Mouse (Mus musculus): ENCODE results near the gene Asb18.

Gene Asb18

GRCm38 (mm10) chr1:89933028-89933427 is 81.4 kb downstream of the Asb18 start:
- in situ Hi-C loops (cut with MboI, MseI): no loop called here

- in situ Hi-C loops (cut with MboI, MseI): no loop called here
These were observed 81.8 kb downstream of the Asb18 start for GRCm38 (mm10) chr1:89932616-89933015.

DNA sequence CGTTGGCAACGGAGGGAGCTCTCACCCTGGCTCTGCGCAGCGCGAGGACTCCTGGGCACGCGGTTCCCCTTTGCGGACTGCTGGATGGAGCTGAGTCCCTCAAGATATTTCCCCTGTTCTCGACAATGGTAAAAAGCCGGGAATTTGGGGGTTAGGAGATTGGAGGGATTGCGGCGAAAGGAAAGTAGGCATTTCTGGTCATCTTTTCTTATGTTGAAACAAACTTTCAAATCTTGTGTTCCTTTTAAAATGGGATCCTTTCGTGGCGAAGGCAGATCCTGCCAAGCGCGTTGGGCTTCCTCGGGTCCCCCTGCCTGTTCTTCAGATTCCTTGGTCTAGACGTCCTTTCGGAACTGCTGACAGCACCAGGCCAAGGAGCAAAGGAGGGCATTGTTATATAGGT is 82.4 kb downstream of the Asb18 start:
- in situ Hi-C loops (cut with MboI, MseI): no loop called here

- in situ Hi-C loops (cut with MboI, MseI): no loop called here
These were observed 83.3 kb downstream of the Asb18 start, which contains the start of gene Gbx2 for GRCm38 (mm10) chr1:89931120-89931519. Gene Gbx2 (minus strand): TSS chr1:89931179.

DNA sequence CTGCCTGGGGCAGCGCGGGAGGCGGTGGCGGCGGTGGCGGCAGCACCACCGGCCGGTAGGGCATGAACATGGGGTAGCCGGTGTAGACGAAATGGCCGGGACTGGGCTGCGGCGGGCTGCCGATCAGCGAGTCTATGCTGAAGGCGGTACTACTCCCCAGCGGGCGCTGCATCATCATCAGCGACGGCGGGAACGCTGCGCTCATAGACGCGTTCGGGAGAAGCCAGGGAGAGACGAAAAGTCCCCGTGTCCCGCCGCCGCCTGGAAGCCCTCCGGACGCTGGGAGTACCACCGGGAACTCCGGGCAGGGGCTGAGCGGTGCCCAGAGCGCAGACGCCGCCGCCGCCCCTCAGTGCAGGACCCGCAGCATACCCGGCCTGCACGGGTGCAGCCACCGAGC is 83.9 kb downstream of the Asb18 start:
- in situ Hi-C loops (cut with MboI, MseI): no loop called here

GRCm38 (mm10) chr1:89929721-89930505 is 84.6 kb downstream of the Asb18 start:
- in situ Hi-C loops (cut with MboI, MseI): no loop called here

DNA sequence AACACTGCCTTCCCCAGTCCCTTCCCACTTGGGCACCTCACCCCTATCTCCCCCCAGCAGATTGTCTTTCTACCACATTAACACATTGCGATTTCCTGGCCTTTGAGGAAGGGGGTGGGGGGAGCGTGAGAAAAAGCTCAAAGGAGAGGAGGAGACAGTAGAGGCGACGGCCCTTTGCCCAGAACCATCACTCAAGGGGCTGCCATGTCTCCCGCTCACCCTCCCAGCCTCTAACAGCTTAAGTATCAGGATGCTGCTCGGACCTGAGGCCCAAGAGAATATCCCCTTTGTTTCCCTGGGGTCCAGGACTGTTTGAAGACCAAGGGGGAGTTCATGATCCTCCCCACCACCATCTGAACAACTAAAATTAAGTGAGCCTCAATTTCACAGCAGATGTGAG is 85.3 kb downstream of the Asb18 start:
- in situ Hi-C loops (cut with MboI, MseI): no loop called here

DNA sequence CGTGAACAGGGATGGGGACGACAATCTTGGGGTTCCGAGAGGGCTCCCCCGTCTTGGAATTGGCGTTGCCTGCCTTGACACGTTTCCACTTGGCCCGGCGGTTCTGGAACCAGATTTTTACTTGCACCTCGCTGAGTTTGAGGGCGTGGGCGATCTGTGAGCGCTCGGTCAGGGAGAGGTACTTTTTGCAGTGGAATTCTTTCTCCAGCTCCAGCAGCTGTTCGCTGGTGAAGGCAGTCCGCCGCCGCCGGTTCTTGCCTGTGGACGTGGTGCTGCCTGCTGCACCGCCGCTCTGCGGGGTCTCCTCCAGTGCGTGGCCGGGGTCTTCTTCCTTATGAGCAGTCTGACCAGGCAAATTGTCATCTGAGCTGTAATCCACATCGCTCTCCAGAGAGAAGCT is 85.8 kb downstream of the Asb18 start:
- in situ Hi-C loops (cut with MboI, MseI): no loop called here

GRCm38 (mm10) chr1:89927061-89927661 is 87.3 kb downstream of the Asb18 start:
- in situ Hi-C loops (cut with MboI, MseI): no loop called here

DNA sequence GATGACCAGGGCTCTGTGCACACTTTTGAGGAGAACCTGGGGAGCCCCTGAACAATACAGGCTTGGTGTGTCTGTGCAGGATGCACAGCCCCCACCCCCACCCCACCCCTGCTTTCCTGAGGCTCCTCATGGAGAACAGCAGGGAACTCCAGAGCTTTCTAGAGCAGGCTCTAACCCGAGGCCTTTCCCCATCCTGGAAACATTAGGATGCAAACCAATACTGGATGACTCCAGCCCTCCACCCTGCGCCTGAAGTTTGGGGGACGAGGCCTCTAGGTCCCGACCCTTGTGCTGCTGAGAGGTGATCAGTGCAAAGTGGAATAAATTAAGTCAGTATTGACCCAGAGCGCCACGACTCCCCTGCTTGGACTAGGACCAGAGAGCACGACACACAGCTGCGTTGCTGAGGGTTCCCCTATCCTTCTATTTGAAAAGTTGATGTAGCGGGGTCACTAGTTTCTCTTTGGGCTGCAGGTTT is 87.8 kb downstream of the Asb18 start:
- in situ Hi-C loops (cut with MboI, MseI): no loop called here

- in situ Hi-C loops (cut with MboI, MseI): no loop called here
These were observed 88.8 kb downstream of the Asb18 start for GRCm38 (mm10) chr1:89925501-89926190.

DNA sequence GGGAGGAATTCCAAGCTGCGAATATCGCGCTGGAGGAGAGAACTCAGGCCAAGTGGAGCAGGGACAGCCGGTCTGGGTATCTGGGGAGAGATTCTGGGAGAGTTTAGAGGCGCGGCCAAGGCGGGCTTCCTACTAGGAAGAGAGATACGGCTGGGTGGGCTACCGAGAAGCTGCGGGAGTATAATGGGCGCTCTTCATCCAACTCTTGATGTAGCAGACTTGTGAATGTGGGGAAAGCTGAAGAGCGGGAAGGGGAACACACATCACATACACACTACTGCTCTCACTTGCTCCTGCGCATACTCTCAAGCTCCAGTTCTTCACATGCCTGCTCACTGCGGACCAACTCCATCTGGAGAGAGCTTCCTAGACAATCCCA is 90.8 kb downstream of the Asb18 start:
- in situ Hi-C loops (cut with MboI, MseI): no loop called here

DNA sequence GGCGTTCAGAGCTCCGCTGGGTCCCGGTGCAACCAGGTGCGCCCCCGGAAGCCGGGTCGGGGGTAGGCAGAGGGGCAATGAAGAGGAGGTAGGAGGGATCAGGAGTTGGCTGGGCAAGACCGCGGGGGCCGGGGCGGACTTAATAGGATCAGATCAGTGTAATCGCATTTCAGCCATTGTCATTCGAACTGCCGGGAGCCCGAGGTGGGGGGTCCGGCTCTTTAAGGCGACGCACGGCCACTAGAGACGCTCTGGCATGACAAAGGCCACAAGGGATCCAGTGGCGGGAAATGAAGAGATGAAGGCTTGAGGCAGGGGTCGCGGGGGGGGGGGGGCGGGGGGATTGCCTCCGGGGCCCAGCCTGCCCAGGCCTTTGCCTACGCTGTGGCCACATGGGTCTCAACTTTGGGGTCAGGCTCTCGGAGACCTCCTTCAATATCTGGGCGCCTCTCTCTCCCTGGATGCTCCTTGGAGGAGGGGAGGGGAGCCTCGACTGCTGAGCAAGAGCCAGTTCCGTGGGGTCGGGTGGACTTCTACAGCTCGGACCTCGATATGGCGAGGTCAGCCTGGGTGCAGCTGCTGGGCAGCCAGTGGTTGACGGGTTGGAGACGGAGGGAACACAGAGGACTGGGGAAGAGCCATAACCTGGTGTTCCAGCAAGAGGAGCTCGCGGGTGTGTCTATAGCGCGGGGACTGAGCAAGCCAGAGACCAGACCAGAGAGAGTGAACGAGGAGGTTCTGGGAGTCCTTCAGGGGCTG is 91.4 kb downstream of the Asb18 start:
- in situ Hi-C loops (cut with MboI, MseI): no loop called here

GRCm38 (mm10) chr1:89922282-89922681 is 92.2 kb downstream of the Asb18 start:
- in situ Hi-C loops (cut with MboI, MseI): no loop called here

- in situ Hi-C loops (cut with MboI, MseI): no loop called here
These were observed 92.7 kb downstream of the Asb18 start for GRCm38 (mm10) chr1:89921806-89922205.

DNA sequence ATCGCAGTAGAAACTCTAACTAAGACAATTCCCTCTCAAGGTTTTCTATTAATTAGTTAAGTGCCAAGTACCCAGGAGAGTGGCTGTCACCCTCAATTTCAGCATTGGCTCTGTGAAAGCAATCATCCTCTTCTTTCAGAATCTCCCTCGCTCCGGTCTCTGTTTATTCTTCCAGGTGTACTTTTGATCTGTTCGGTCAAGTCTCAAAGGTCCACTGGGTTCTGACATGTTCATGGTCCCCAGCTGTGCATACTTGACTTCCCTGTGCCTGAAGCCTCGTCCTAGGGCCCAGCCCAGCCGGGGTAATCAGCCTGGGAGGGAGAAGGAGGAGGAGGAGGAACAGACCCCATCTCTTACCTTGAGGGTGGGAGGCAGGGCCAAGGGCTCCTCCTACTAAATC is 95.3 kb downstream of the Asb18 start:
- in situ Hi-C loops (cut with MboI, MseI): no loop called here

DNA sequence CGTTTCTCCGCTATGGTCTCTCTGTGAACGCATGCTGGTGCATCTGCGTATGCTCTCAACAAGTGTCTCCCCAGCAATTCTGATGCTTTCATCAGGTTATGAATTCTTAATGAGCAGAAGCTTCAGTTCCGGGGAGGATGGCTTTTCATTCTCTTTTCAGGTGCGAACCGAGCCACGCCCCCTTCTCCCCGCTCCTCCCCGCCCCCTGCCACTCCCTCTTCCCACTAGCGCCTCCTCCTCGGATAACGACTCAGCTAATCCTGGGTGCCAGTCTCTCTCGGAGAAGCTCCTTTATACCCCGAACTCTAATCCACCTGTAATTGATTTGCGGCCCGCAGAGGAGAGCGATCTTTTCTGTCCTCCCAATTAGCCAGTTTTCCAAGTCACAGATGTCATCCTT is 96.4 kb downstream of the Asb18 start:
- in situ Hi-C loops (cut with MboI, MseI): no loop called here

GRCm38 (mm10) chr1:89913611-89914010 is 100.9 kb downstream of the Asb18 start:
- in situ Hi-C loops (cut with MboI, MseI): no loop called here

- in situ Hi-C loops (cut with MboI, MseI): no loop called here
These were observed 102.1 kb downstream of the Asb18 start for GRCm38 (mm10) chr1:89912392-89912791.

GRCm38 (mm10) chr1:89909796-89910195 is 104.7 kb downstream of the Asb18 start:
- in situ Hi-C loops (cut with MboI, MseI): no loop called here

DNA sequence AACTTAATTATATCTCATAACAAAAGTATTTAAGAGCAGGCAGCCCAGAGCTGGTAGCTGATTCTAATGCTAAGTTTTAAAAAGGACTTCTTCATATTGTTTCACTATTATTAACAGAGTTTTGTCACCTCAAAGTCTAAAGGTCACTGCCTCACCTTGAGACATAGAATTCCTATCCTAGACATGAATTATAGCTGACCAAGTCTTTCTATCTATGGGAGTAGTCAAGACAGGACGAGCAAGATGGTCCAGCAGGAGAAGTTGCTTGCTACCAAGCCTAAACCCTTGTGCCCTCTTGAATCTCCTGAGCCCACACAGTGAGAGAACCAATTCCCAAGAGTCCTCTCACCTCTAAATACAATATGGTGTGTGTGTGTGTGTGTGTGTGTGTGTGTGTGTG is 111.8 kb downstream of the Asb18 start:
- in situ Hi-C loops (cut with MboI, MseI): no loop called here

DNA sequence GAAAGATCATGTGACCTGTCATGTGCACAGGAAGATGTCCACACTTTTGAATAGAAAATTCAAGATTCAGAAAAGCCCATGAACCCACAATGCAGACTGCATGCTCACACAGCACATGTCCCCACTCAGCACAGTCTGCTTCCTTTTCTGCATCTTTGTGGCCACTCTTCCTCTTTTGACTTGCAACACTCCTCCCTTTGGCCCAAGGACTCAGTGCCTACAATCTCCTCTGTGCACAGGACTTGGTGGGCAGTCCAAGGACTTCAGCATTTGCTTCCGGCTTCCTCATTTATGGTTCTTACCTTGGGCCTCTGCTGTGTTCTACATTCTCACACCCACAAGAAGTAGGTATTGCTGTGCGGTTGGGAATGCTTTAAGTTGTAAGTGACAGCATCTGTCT is 112.2 kb downstream of the Asb18 start:
- in situ Hi-C loops (cut with MboI, MseI): no loop called here
